Mouse (Mus musculus): Measurements from ENCODE around the gene Cxcl2.

DNA sequence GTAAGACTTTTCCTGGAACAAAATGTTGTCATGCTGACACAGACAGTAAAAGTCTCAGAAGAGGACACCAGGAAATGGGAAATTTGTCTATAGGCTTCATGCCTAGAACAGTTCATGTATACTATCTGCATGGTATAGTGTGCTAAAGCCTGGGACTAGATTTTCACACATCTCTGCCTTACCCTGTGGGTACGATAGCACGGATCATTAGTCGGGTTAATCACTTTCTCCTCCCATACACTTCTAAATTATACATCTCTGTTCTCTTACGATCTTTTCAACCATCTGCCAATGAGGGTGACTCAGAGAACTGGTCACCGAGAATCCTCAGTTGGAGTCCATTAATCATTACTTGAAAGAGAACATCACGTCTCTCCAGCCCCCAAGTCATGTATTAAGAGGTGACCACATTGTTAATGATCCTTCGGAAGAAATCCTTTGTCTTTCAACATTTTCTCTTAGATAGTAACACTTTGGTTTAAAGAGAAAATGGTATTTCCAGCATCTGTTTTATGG is 23.3 kb upstream of the Cxcl2 start:
- no peak for TF ChIP-seq CTCF (IDR thresholded peaks at IDR 0.05)
- no peak for TF ChIP-seq POLR2A (IDR thresholded peaks at IDR 0.05; ENCODE audit: insufficient read depth, low read depth, low read length)

Measured in heart, adult 2 months (tissue).